Mouse (Mus musculus): ENCODE data around the gene C1qtnf9. TPM values are rescaled to one million over a fixed set of nuclear protein-coding genes. Genes with fewer than 3 reads are reported as not detected.

C1qtnf9 gene
- total RNA-seq, 1 experiment = 0.49 TPM

GRCm38 (mm10) chr14:60776521-60776920 lies 8.6 kb downstream of the C1qtnf9 start:
- TF ChIP-seq ZNF384 (IDR thresholded peaks at IDR 0.05; ENCODE audit: low read depth, low read length) (no peak), HCFC1 (IDR thresholded peaks at IDR 0.05; ENCODE audit: borderline replicate concordance, insufficient read depth, low read length) (no peak), MAFK (IDR thresholded peaks at IDR 0.05; ENCODE audit: insufficient read depth, low read depth, low read length) (no peak), CHD2 (IDR thresholded peaks at IDR 0.05; ENCODE audit: low read depth, low read length) (no peak), ZC3H11A (IDR thresholded peaks at IDR 0.05; ENCODE audit: borderline replicate concordance, low read depth, low read length) (no peak)
- H3K36me3 ChIP-seq (ENCODE audit: control insufficient read depth, insufficient read depth, low read length, poor library complexity, severe bottlenecking) = no peaks in the 10 kb centered on the region

GRCm38 (mm10) chr14:60777485-60777919 lies 9.6 kb downstream of the C1qtnf9 start:
- in situ Hi-C loops (cut with MboI; ENCODE audit: low sequenced_read_pairs in 2 of 2, unreplicated experiment in 2 of 2) = no loop called here
- no peak for DNase-seq (ENCODE audit: low read depth, low spot score)
- H3K27ac ChIP-seq (ENCODE audit: insufficient read depth, low read depth, low read length, poor library complexity, severe bottlenecking) = no peak overlapping the region
- no peaks in the 10 kb centered on the region for H3K9me3 ChIP-seq (ENCODE audit: control insufficient read depth, insufficient read depth, low read depth, low read length)
- no peak for TF ChIP-seq HCFC1 (IDR thresholded peaks at IDR 0.05; ENCODE audit: borderline replicate concordance, insufficient read depth, low read length)
- H3K36me3 ChIP-seq (ENCODE audit: control insufficient read depth, insufficient read depth, low read length, poor library complexity, severe bottlenecking) = no peaks in the 10 kb centered on the region
- no peak overlapping the region for H3K9ac ChIP-seq (ENCODE audit: insufficient read depth, low read depth, low read length, poor library complexity, severe bottlenecking)
- peaks cover 2 to 7% of the 10 kb centered on the region in 2 experiments; a peak in 1 of 4 replicates for H3K4me1 ChIP-seq (ENCODE audit: control insufficient read depth in 2 of 2, insufficient read depth in 2 of 2, low read length in 2 of 2, poor library complexity in 1 of 2)
- H3K4me3 ChIP-seq (ENCODE audit: insufficient read depth in 1 of 2, low read depth in 1 of 2, low read length in 2 of 2, poor library complexity in 1 of 2, severe bottlenecking in 1 of 2) = peak overlapping the region in 1 of 2 experiments; percentile 10; a peak in 1 of 4 replicates

More at GRCm38 (mm10) chr14:60776521-60776920, 8.6 kb downstream of the C1qtnf9 start:
- Histone ChIP-seq H3K4me1 (ENCODE audit: control insufficient read depth in 2 of 2, insufficient read depth in 2 of 2, low read length in 2 of 2, poor library complexity in 1 of 2) (peaks cover 0 to 3% of the 10 kb centered on the region in 2 experiments; a peak in 1 of 4 replicates), H3K27ac (ENCODE audit: insufficient read depth, low read depth, low read length, poor library complexity, severe bottlenecking) (no peak overlapping the region), H3K9ac (ENCODE audit: insufficient read depth, low read depth, low read length, poor library complexity, severe bottlenecking) (no peak overlapping the region), H3K9me3 (ENCODE audit: control insufficient read depth, insufficient read depth, low read depth, low read length) (no peaks in the 10 kb centered on the region), H3K4me3 (ENCODE audit: insufficient read depth in 1 of 2, low read depth in 1 of 2, low read length in 2 of 2, poor library complexity in 1 of 2, severe bottlenecking in 1 of 2) (no peak overlapping the region)
- DNase-seq (ENCODE audit: low read depth, low spot score) = no peak
- in situ Hi-C loops (cut with MboI; ENCODE audit: low sequenced_read_pairs in 2 of 2, unreplicated experiment in 2 of 2) = no loop called here

DNA sequence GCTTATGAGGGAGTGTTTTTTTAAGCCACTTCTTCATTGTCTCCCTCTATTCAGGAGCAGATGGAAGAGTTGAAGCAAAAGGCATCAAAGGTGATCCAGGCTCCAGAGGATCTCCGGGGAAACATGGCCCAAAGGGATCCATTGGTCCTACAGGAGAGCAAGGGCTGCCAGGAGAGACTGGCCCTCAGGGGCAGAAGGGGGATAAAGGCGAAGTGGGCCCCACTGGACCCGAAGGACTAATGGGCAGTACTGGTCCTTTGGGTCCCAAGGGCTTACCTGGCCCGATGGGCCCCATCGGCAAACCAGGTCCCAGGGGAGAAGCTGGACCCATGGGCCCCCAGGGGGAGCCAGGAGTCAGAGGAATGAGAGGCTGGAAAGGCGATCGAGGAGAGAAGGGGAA lies 11.3 kb downstream of the C1qtnf9 start:
- no peak for DNase-seq (ENCODE audit: low read depth, low spot score)
- in situ Hi-C loops (cut with MboI; ENCODE audit: low sequenced_read_pairs in 2 of 2, unreplicated experiment in 2 of 2) = no loop called here

GRCm38 (mm10) chr14:60782121-60782656 lies 14.3 kb downstream of the C1qtnf9 start:
- H3K4me3 ChIP-seq (ENCODE audit: insufficient read depth in 1 of 2, low read depth in 1 of 2, low read length in 2 of 2, poor library complexity in 1 of 2, severe bottlenecking in 1 of 2) = no peak overlapping the region; a peak in 1 of 4 replicates
- peaks cover under 1% of the 10 kb centered on the region; the same call in 1 of the 2 replicates for H3K36me3 ChIP-seq (ENCODE audit: control insufficient read depth, insufficient read depth, low read length, poor library complexity, severe bottlenecking)
- in situ Hi-C loops (cut with MboI; ENCODE audit: low sequenced_read_pairs in 2 of 2, unreplicated experiment in 2 of 2) = no loop called here
- TF ChIP-seq CHD2 (IDR thresholded peaks at IDR 0.05; ENCODE audit: low read depth, low read length) (no peak), HCFC1 (IDR thresholded peaks at IDR 0.05; ENCODE audit: borderline replicate concordance, insufficient read depth, low read length) (no peak), ZNF384 (IDR thresholded peaks at IDR 0.05; ENCODE audit: low read depth, low read length) (no peak), ZC3H11A (IDR thresholded peaks at IDR 0.05; ENCODE audit: borderline replicate concordance, low read depth, low read length) (no peak), MAFK (IDR thresholded peaks at IDR 0.05; ENCODE audit: insufficient read depth, low read depth, low read length) (no peak)
- peaks cover 2 to 9% of the 10 kb centered on the region in 2 experiments; a peak in 1 of 4 replicates for H3K4me1 ChIP-seq (ENCODE audit: control insufficient read depth in 2 of 2, insufficient read depth in 2 of 2, low read length in 2 of 2, poor library complexity in 1 of 2)
- no peak overlapping the region for H3K9ac ChIP-seq (ENCODE audit: insufficient read depth, low read depth, low read length, poor library complexity, severe bottlenecking)
- H3K9me3 ChIP-seq (ENCODE audit: control insufficient read depth, insufficient read depth, low read depth, low read length) = no peaks in the 10 kb centered on the region
- no peak overlapping the region for H3K27ac ChIP-seq (ENCODE audit: insufficient read depth, low read depth, low read length, poor library complexity, severe bottlenecking)
- DNase-seq (ENCODE audit: low read depth, low spot score) = no peak

More for the DNA sequence above, 11.3 kb downstream of the C1qtnf9 start:
- H3K27ac ChIP-seq (ENCODE audit: insufficient read depth, low read depth, low read length, poor library complexity, severe bottlenecking) = no peak overlapping the region
- TF ChIP-seq ZC3H11A (IDR thresholded peaks at IDR 0.05; ENCODE audit: borderline replicate concordance, low read depth, low read length) (no peak), HCFC1 (IDR thresholded peaks at IDR 0.05; ENCODE audit: borderline replicate concordance, insufficient read depth, low read length) (no peak)
- no peak overlapping the region for H3K9ac ChIP-seq (ENCODE audit: insufficient read depth, low read depth, low read length, poor library complexity, severe bottlenecking)
- peaks cover 2 to 9% of the 10 kb centered on the region in 2 experiments; a peak in 1 of 4 replicates for H3K4me1 ChIP-seq (ENCODE audit: control insufficient read depth in 2 of 2, insufficient read depth in 2 of 2, low read length in 2 of 2, poor library complexity in 1 of 2)
- no peak overlapping the region for H3K4me3 ChIP-seq (ENCODE audit: insufficient read depth in 1 of 2, low read depth in 1 of 2, low read length in 2 of 2, poor library complexity in 1 of 2, severe bottlenecking in 1 of 2)
- no peaks in the 10 kb centered on the region for H3K9me3 ChIP-seq (ENCODE audit: control insufficient read depth, insufficient read depth, low read depth, low read length)
- no peaks in the 10 kb centered on the region for H3K36me3 ChIP-seq (ENCODE audit: control insufficient read depth, insufficient read depth, low read length, poor library complexity, severe bottlenecking)

GRCm38 (mm10) chr14:60783196-60783595 lies 15.3 kb downstream of the C1qtnf9 start:
- Histone ChIP-seq H3K36me3 (ENCODE audit: control insufficient read depth, insufficient read depth, low read length, poor library complexity, severe bottlenecking) (peaks cover 6% of the 10 kb centered on the region; the same call in 1 of the 2 replicates), H3K9ac (ENCODE audit: insufficient read depth, low read depth, low read length, poor library complexity, severe bottlenecking) (no peak overlapping the region), H3K4me3 (ENCODE audit: insufficient read depth in 1 of 2, low read depth in 1 of 2, low read length in 2 of 2, poor library complexity in 1 of 2, severe bottlenecking in 1 of 2) (no peak overlapping the region), H3K27ac (ENCODE audit: insufficient read depth, low read depth, low read length, poor library complexity, severe bottlenecking) (no peak overlapping the region), H3K4me1 (ENCODE audit: control insufficient read depth in 2 of 2, insufficient read depth in 2 of 2, low read length in 2 of 2, poor library complexity in 1 of 2) (peaks cover 2 to 6% of the 10 kb centered on the region in 2 experiments; a peak in 1 of 4 replicates), H3K9me3 (ENCODE audit: control insufficient read depth, insufficient read depth, low read depth, low read length) (no peaks in the 10 kb centered on the region)
- in situ Hi-C loops (cut with MboI; ENCODE audit: low sequenced_read_pairs in 2 of 2, unreplicated experiment in 2 of 2) = no loop called here
- DNase-seq (ENCODE audit: low read depth, low spot score) = no peak
- TF ChIP-seq HCFC1 (IDR thresholded peaks at IDR 0.05; ENCODE audit: borderline replicate concordance, insufficient read depth, low read length) (no peak), ZNF384 (IDR thresholded peaks at IDR 0.05; ENCODE audit: low read depth, low read length) (no peak), MAFK (IDR thresholded peaks at IDR 0.05; ENCODE audit: insufficient read depth, low read depth, low read length) (no peak), ZC3H11A (IDR thresholded peaks at IDR 0.05; ENCODE audit: borderline replicate concordance, low read depth, low read length) (no peak), CHD2 (IDR thresholded peaks at IDR 0.05; ENCODE audit: low read depth, low read length) (no peak)
